Mouse (Mus musculus) liver, adult 2 months (tissue): ENCODE measurements around the gene Csf3.

Experiments used
- CTCF ChIP-seq: fragments of 200-500 bp; IDR thresholded peaks from 2 replicates; pipeline ENCODE4 v1.5.1; 2011; ENCODE audit warnings: low read depth, low read length, control low read depth
- POLR2A ChIP-seq: fragments of 200-500 bp; IDR thresholded peaks from 2 replicates; pipeline ENCODE4 v1.6.1; 2011; ENCODE audit warnings: low read length, control low read depth; ENCODE audit not compliant: insufficient read depth; ENCODE audit errors: extremely low read depth

- TF ChIP-seq POLR2A (no peak), CTCF (no peak)
Measured at GRCm38 (mm10) chr11:98723098-98723497, 22.0 kb downstream of the Csf3 start.
